Mouse (Mus musculus) embryonic fibroblast, embryonic 13.5 days (primary cell): ENCODE data around the gene Tspyl2. TPM values are rescaled to one million over a fixed set of nuclear protein-coding genes. Genes with fewer than 3 reads are reported as not detected.
"Not testable (repeated sequence)": the region's sequence is repeated elsewhere in the genome, so short reads cannot be mapped to it uniquely, and the experiment has no call there.

Source experiments
- H3K27ac ChIP-seq: 2 replicates; pipeline ENCODE4 v1.5.1; 2012; ENCODE audit warnings: low read length, control low read depth, inconsistent platforms; ENCODE audit not compliant: insufficient read depth
- H3K4me1 ChIP-seq: 2 replicates; pipeline ENCODE4 v1.6.1; 2011; ENCODE audit warnings: low read length; ENCODE audit not compliant: control insufficient read depth, insufficient read depth
- H3K4me3 ChIP-seq: 2 replicates; pipeline ENCODE4 v1.5.1; 2011; ENCODE audit warnings: mild to moderate bottlenecking, control low read depth, low read length; ENCODE audit not compliant: insufficient read depth
- CTCF ChIP-seq: IDR thresholded peaks from 2 replicates; pipeline ENCODE4 v1.5.1; 2011; ENCODE audit warnings: mild to moderate bottlenecking, control low read depth, low read length, moderate library complexity, borderline replicate concordance; ENCODE audit not compliant: insufficient read depth
- POLR2A ChIP-seq: IDR thresholded peaks from 2 replicates; pipeline ENCODE4 v1.6.1; 2011; ENCODE audit warnings: low read depth, mild to moderate bottlenecking, control low read depth, low read length, moderate library complexity
- polyA plus RNA-seq: library from polyadenylated mRNA; stranded (reverse); fragments of >200 nt; gene quantifications from 2 replicates; pipeline ENCODE4 v1.2.4, GENCODE M21; 2011; ENCODE audit warnings: low read depth; ENCODE audit not compliant: missing spikeins, insufficient read length

Gene Tspyl2
- polyA plus RNA-seq, 1 experiment, result 38.6 TPM

DNA sequence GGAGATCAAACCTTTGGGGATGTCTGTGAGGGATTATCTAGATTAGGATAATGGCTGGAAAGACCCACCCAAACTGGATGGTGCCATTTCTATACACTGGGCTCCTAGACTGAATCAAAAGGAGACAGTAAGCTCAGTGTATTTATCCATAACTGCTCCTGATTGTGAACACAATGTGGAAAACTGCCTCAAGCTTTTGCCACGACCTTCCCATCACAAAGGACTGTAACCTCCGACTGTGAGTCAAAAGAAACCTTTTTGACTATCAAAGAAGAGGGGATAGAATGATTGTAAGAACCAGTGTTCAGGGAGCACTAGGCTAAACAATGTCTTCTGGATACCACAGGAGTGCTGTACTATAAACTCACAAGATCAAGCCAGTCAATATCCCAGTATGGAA lies 36.0 kb downstream of the Tspyl2 start:
- no peak for TF ChIP-seq CTCF
- no peak for TF ChIP-seq POLR2A
- no peak overlapping the region for H3K27ac ChIP-seq

DNA sequence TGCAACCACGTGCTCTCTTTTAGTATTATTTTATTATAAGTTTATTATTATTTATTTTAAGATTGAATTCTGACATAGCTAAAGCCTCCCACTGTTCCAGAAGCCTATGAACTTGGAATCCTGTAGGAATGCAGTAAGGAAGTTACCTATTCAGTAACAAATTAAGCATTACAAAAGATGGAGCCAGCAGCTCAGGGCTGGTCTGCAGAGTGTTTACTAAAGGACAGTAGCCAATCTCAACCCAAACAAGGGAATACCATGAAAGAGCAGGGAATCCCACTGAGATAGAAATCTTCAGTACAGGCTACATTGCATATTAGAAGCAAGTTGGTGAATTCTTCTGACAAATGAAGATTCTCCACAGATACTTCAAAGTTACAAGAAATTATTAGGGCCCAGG lies 55.2 kb downstream of the Tspyl2 start:
- not testable (repeated sequence) for H3K4me1 ChIP-seq, H3K27ac ChIP-seq, H3K4me3 ChIP-seq

More for the DNA sequence above, 36.0 kb downstream of the Tspyl2 start:
- Histone ChIP-seq H3K4me1 (no peaks in the 10 kb centered on the region), H3K4me3 (no peak overlapping the region)

Other genes with a start within 250 kb of the Tspyl2 start
- gene Iqsec2, start 198.2 kb downstream of the Tspyl2 start, polyA plus RNA-seq, result 10.1 and 11.9 TPM in 2 replicates
- gene Kdm5c, start 109.4 kb downstream of the Tspyl2 start, polyA plus RNA-seq, result 42.2 and 45.0 TPM in 2 replicates
- 8.7 and 9.1 TPM in 2 replicates for gene Kantr, start 14.9 kb downstream of the Tspyl2 start, polyA plus RNA-seq
- gene Gpr173, start 26.3 kb upstream of the Tspyl2 start, polyA plus RNA-seq, result 10.3 and 10.8 TPM in 2 replicates
- gene Cldn34a, start 220.9 kb upstream of the Tspyl2 start, polyA plus RNA-seq, result not detected in 2 replicates